Mouse (Mus musculus) liver, embryonic 12.5 days (tissue): ENCODE results near the gene Plekhg4. TPM values are rescaled to one million over a fixed set of nuclear protein-coding genes. Genes with fewer than 3 reads are reported as not detected.

ENCODE experiments used
- ATAC-seq: fragments of 200-750 bp; cut with Nextera tagmentation; 2 replicates; pipeline ENCODE4 v1.8.0; 2017; ENCODE audit warnings: moderate number of reproducible peaks, mild to moderate bottlenecking, moderate library complexity
- H3K27ac ChIP-seq: fragments of 300-500 bp; sonication (generic); 2 replicates; pipeline ENCODE4 v1.5.1; 2016; ENCODE audit warnings: mild to moderate bottlenecking
- H3K27me3 ChIP-seq: fragments of 300-500 bp; sonication (generic); replicated peaks from 2 replicates; pipeline ENCODE4 v1.6.1; 2016; ENCODE audit warnings: mild to moderate bottlenecking, moderate library complexity
- H3K36me3 ChIP-seq: fragments of 300-500 bp; sonication (generic); 2 replicates; pipeline ENCODE4 v1.6.1; 2016; ENCODE audit warnings: mild to moderate bottlenecking, moderate library complexity
- H3K4me1 ChIP-seq: fragments of 300-500 bp; sonication (generic); 2 replicates; pipeline ENCODE4 v1.6.1; 2016
- H3K4me2 ChIP-seq: fragments of 300-500 bp; sonication (generic); 2 replicates; pipeline ENCODE4 v1.6.1; 2016; ENCODE audit warnings: mild to moderate bottlenecking, moderate library complexity
- H3K4me3 ChIP-seq: fragments of 300-500 bp; sonication (generic); 2 replicates; pipeline ENCODE4 v1.5.1; 2016; ENCODE audit warnings: mild to moderate bottlenecking, moderate library complexity
- H3K9ac ChIP-seq: fragments of 300-500 bp; sonication (generic); 2 replicates; pipeline ENCODE4 v1.6.1; 2016; ENCODE audit warnings: mild to moderate bottlenecking, moderate library complexity
- H3K9me3 ChIP-seq: fragments of 300-500 bp; sonication (generic); replicated peaks from 2 replicates; pipeline ENCODE4 v1.6.1; 2016; ENCODE audit warnings: mild to moderate bottlenecking, moderate library complexity
- WGBS: fragments of 180-500 bp; shearing (Covaris S2); methylation state at CpG from one replicate; pipeline ENCODE4 v1.1.7; 2016; ENCODE audit not compliant: insufficient replicate concordance; 5-methylcytosine and 5-hydroxymethylcytosine counted together
- polyA plus RNA-seq: library from polyadenylated mRNA; unstranded; fragments of >200 nt; fragmentation: Nextera tagmentation; extraction: Ambion mirVana; gene quantifications from 2 replicates; pipeline ENCODE4 v1.2.1, GENCODE M21; 2016

Plekhg4 gene
- polyA plus RNA-seq = not detected in 2 replicates

GRCm38 (mm10) chr8:105373032-105373431, at the start of gene Plekhg4:
Gene Plekhg4 (plus strand): TSS chr8:105373274.
- whole genome bisulfite sequencing = 38% methylated on average over 2 of the region's 2 CpGs
- Histone ChIP-seq H3K36me3 (no peaks in the 10 kb centered on the region), H3K27ac (no peak within 1 kb of the TSS), H3K9ac (no peak within 1 kb of the TSS), H3K9me3 (peaks cover 4% of the 10 kb centered on the region; the same call in 1 of the 2 replicates), H3K4me3 (no peak within 1 kb of the TSS), H3K4me2 (peak within 1 kb of the TSS; percentile 51; the same call in 1 of the 2 replicates), H3K27me3 (peaks cover 16% of the 10 kb centered on the region), H3K4me1 (peaks cover 20% of the 10 kb centered on the region)
- ATAC-seq = no peak

- H3K27ac ChIP-seq = peak overlapping the region; percentile 95
- peak; percentile 0 for ATAC-seq
- H3K4me3 ChIP-seq = peak overlapping the region; percentile 80
- no peaks in the 10 kb centered on the region for H3K9me3 ChIP-seq
- H3K9ac ChIP-seq = peak overlapping the region; percentile 85
- no peaks in the 10 kb centered on the region for H3K27me3 ChIP-seq
- 1% methylated on average over 12 of the region's 12 CpGs for WGBS
- H3K4me1 ChIP-seq = peaks cover 55% of the 10 kb centered on the region
- peak overlapping the region; percentile 79 for H3K4me2 ChIP-seq
- H3K36me3 ChIP-seq = peaks cover 49% of the 10 kb centered on the region
These were observed 47.4 kb upstream of the Plekhg4 start for GRCm38 (mm10) chr8:105325641-105326093.

DNA sequence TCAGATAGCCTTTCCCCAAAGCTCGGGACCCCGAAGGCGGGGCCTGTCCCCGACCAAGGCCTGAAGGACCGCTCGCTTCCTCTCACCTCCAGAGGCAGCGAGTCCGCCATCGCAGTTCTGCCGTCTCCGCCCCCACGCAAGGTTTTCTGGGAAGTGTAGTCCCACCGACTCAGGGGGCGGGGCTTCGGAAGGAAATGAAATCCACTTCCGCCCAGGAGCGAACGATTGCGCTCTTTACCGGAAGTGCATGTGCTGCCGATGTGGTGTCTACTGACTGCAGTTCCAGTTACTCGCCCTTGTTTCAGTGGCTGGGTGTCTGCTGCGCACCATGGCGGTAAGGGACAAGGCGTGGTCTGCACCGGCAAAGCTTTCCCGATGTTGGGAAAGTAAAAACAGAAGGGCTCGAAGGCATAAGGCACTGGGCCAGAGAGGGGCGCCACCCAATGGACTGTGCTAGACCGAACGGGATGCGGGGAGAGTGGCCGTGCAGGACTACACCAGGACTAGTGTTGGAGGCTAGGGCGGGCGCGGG, 46.9 kb upstream of the Plekhg4 start, which contains the start of the genes Lrrc29 and Tmem208:
TSS of gene Lrrc29 (minus strand) at position 138 of the 532 bp plus-strand sequence.
TSS of gene Tmem208 (plus strand) at position 214 of the 532 bp plus-strand sequence.
- under 1% methylated on average over 36 of the region's 36 CpGs for WGBS

DNA sequence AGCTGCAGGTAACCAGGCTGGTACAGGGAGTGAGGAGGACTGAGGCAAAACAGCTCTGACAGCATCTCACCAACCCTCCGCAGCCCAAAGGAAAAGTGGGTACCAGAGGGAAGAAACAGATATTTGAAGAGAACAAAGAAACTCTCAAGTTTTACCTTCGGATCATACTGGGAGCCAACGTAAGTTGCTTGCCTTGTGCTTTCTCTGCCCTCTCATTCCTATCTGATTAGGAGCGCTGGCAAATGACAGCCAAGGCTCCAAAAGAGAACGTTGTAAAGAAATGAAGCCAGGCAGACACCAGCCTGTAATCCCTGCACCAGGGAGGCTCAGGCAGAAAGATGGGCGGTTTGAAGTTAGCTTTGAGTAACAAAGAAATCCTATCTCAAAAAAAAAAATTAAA, 46.1 kb upstream of the Plekhg4 start:
- ATAC-seq = no peak
- peak overlapping the region; percentile 88 for H3K27ac ChIP-seq
- WGBS = 25% methylated on average over 6 of the region's 6 CpGs
- H3K9ac ChIP-seq = peak overlapping the region; percentile 85
- H3K9me3 ChIP-seq = no peaks in the 10 kb centered on the region
- peak overlapping the region; percentile 85 for H3K4me2 ChIP-seq
- peaks cover 46% of the 10 kb centered on the region for H3K4me1 ChIP-seq
- peaks cover 53% of the 10 kb centered on the region for H3K36me3 ChIP-seq
- H3K27me3 ChIP-seq = no peaks in the 10 kb centered on the region
- H3K4me3 ChIP-seq = peak overlapping the region; percentile 80

More for the DNA sequence above, 46.9 kb upstream of the Plekhg4 start, which contains the start of the genes Lrrc29 and Tmem208:
- Histone ChIP-seq H3K9me3 (no peaks in the 10 kb centered on the region), H3K4me1 (peaks cover 54% of the 10 kb centered on the region), H3K27me3 (no peaks in the 10 kb centered on the region), H3K36me3 (peaks cover 53% of the 10 kb centered on the region), H3K27ac (peak within 1 kb of the TSS; percentile 95), H3K4me3 (peak within 1 kb of the TSS; percentile 80), H3K4me2 (peak within 1 kb of the TSS; percentile 85), H3K9ac (peak within 1 kb of the TSS; percentile 85)
- ATAC-seq = peak; percentile 77

- WGBS = 88% methylated on average over 12 of the region's 12 CpGs
- no peak overlapping the region for H3K4me3 ChIP-seq
- no peak overlapping the region for H3K27ac ChIP-seq
- H3K9ac ChIP-seq = no peak overlapping the region
- H3K9me3 ChIP-seq = no peaks in the 10 kb centered on the region
- no peak overlapping the region for H3K4me2 ChIP-seq
- peaks cover 15% of the 10 kb centered on the region for H3K4me1 ChIP-seq
- no peaks in the 10 kb centered on the region for H3K27me3 ChIP-seq
- H3K36me3 ChIP-seq = peaks cover 76% of the 10 kb centered on the region
- ATAC-seq = no peak
These were observed 42.7 kb upstream of the Plekhg4 start for GRCm38 (mm10) chr8:105330325-105330724.

DNA sequence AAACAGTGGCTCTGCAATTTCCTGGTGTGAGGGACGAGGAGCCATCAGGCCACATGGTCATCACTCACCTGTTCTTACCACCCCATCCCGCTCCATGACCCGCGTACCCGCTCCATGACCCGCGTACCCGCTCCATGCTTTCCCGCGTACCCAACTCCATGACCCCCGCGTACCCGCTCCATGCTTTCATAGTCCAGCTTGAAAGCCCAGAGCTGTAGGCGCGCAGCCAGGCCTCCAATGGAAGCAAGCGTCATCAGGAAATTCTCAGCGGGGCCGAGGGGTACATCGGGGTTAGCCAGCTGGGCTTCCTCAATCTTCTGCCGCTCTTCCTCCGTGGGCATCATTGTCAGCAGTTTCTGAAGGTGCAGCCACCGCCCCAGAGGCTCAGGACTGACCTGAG, 41.6 kb upstream of the Plekhg4 start:
- Histone ChIP-seq H3K9me3 (no peaks in the 10 kb centered on the region), H3K9ac (no peak overlapping the region), H3K27me3 (no peaks in the 10 kb centered on the region), H3K4me2 (no peak overlapping the region), H3K4me1 (peaks cover 12% of the 10 kb centered on the region), H3K36me3 (peaks cover 87% of the 10 kb centered on the region), H3K4me3 (no peak overlapping the region), H3K27ac (no peak overlapping the region)
- WGBS = 91% methylated on average over 22 of the region's 22 CpGs
- ATAC-seq = no peak

DNA sequence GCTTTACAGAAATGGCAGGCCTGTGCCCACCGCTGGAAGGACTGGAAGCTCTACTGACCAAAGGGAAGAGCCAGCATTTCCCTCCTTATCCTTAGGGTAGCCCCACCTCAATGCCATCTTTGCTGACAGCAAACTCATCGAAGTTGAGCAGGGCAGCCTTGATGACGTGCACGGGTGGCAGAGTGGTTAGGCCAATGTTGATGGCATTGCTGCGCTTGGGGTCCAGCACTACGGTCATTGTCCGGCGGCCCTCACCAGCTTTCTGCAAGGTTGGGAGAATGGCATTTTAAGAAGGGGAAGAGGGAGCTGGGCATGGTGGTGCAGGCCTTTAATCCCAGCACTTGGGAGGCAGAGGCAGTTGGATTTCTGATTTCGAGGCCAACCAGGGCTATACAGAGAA, 41.1 kb upstream of the Plekhg4 start:
- Histone ChIP-seq H3K4me3 (no peak overlapping the region), H3K27ac (no peak overlapping the region), H3K4me1 (peaks cover 10% of the 10 kb centered on the region), H3K36me3 (peaks cover 92% of the 10 kb centered on the region), H3K9ac (no peak overlapping the region), H3K27me3 (no peaks in the 10 kb centered on the region), H3K4me2 (no peak overlapping the region), H3K9me3 (no peaks in the 10 kb centered on the region)
- ATAC-seq = no peak
- 91% methylated on average over 9 of the region's 9 CpGs for WGBS

GRCm38 (mm10) chr8:105332523-105332922, 40.6 kb upstream of the Plekhg4 start:
- Histone ChIP-seq H3K9me3 (no peaks in the 10 kb centered on the region), H3K27ac (0 out of 2 replicates have a peak overlapping the region, but pooled peaks have one; percentile 32), H3K36me3 (peaks cover 98% of the 10 kb centered on the region), H3K9ac (no peak overlapping the region), H3K4me2 (no peak overlapping the region), H3K4me1 (peaks cover 9% of the 10 kb centered on the region), H3K4me3 (no peak overlapping the region), H3K27me3 (no peaks in the 10 kb centered on the region)
- 72% methylated on average over 2 of the region's 2 CpGs for WGBS
- no peak for ATAC-seq

- no peak overlapping the region for H3K4me3 ChIP-seq
- H3K36me3 ChIP-seq = peaks cover 63% of the 10 kb centered on the region
- peaks cover 44% of the 10 kb centered on the region for H3K4me1 ChIP-seq
- H3K9me3 ChIP-seq = no peaks in the 10 kb centered on the region
- no peaks in the 10 kb centered on the region for H3K27me3 ChIP-seq
- H3K27ac ChIP-seq = no peak overlapping the region
- no peak overlapping the region for H3K4me2 ChIP-seq
- 83% methylated on average over 31 of the region's 32 CpGs for WGBS
- no peak for ATAC-seq
- no peak overlapping the region for H3K9ac ChIP-seq
These were observed 36.5 kb upstream of the Plekhg4 start for GRCm38 (mm10) chr8:105336373-105337130.

- Histone ChIP-seq H3K9me3 (no peaks in the 10 kb centered on the region), H3K9ac (no peak overlapping the region), H3K4me1 (peaks cover 60% of the 10 kb centered on the region), H3K27me3 (no peaks in the 10 kb centered on the region), H3K4me2 (peak overlapping the region; percentile 5; the same call in 1 of the 2 replicates), H3K27ac (peak overlapping the region; percentile 26; the same call in 1 of the 2 replicates), H3K36me3 (peaks cover 39% of the 10 kb centered on the region), H3K4me3 (no peak overlapping the region)
- 11% methylated on average over 4 of the region's 4 CpGs for WGBS
- no peak for ATAC-seq
These were observed 34.1 kb upstream of the Plekhg4 start for GRCm38 (mm10) chr8:105338992-105339391.

DNA sequence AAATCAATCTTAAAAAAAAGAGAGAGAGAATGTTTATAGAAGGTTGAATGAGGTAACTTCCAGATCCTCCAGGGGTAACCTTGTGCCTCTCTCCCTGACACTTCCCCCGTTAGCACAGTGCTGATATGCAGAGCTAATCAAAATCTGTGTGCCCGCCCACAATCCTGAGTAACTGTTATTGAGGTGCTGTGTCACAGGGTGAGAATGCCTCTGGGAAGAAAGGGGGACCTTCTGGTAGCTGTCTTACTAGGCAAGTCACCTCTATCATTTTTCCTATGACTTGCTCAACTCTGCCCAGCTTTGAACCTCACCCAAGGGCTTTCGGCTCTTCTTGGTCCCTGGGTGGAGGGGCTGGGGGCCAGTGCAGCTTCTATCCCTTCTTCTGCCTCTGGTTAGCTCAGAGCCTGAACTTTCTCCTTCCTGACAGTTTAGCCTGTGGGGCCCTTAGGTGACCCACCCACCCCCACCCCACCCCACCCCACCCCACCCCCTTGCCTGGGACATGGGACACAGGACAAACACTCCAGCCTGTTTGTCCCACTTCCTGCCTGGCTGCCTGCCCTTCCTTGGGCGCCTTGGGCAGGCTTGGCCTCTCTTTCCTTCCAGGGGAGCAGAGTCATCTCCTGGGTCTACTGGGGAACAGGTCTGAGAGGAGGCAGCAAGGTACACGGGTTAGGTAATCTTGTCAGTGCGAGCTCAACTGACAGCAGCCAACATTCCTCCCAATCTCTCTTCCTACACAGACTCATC, 33.0 kb upstream of the Plekhg4 start:
- peak overlapping the region; percentile 25; the same call in 1 of the 2 replicates for H3K4me2 ChIP-seq
- H3K36me3 ChIP-seq = peaks cover 28% of the 10 kb centered on the region
- peaks cover 7% of the 10 kb centered on the region; the same call in 1 of the 2 replicates for H3K27me3 ChIP-seq
- peak overlapping the region; percentile 59 for H3K27ac ChIP-seq
- H3K9ac ChIP-seq = peak overlapping the region; percentile 23; the same call in 1 of the 2 replicates
- H3K4me3 ChIP-seq = no peak overlapping the region
- H3K4me1 ChIP-seq = peaks cover 71% of the 10 kb centered on the region
- peak; percentile 73 for ATAC-seq
- H3K9me3 ChIP-seq = no peaks in the 10 kb centered on the region
- 18% methylated on average over 6 of the region's 6 CpGs for WGBS
